Mouse (Mus musculus) CH12.LX (cell line): ENCODE results near the gene Fpr2. TPM values are rescaled to one million over a fixed set of nuclear protein-coding genes. Genes with fewer than 3 reads are reported as not detected.

Source experiments
- DNase-seq: peaks from one replicate; pipeline ENCODE4 v3.0.0-alpha.2; 2013; ENCODE audit errors: extremely low read depth
- H3K27ac ChIP-seq: 2 replicates; pipeline ENCODE4 v1.5.1; 2012; ENCODE audit warnings: low read depth, mild to moderate bottlenecking, control low read depth, moderate library complexity; ENCODE audit not compliant: insufficient read depth
- H3K27me3 ChIP-seq: replicated peaks from 2 replicates; pipeline ENCODE3; 2012; ENCODE audit warnings: inconsistent platforms
- H3K36me3 ChIP-seq, 2 experiments: replicated peaks in 1 of 2; 2 replicates each; pipeline versions ENCODE3 to v1.6.1; 2012; ENCODE audit warnings: inconsistent platforms in 1 of 2, low read length in 1 of 2, mild to moderate bottlenecking in 1 of 2, mixed read lengths in 1 of 2, moderate library complexity in 1 of 2; ENCODE audit not compliant: control insufficient read depth in 1 of 2, insufficient read depth in 1 of 2
- H3K4me1 ChIP-seq, 2 experiments: 2 replicates each; pipeline ENCODE4 v1.6.1; 2012; ENCODE audit warnings: inconsistent platforms in 1 of 2, moderate library complexity in 1 of 2; ENCODE audit not compliant: insufficient read depth in 2 of 2, control insufficient read depth in 1 of 2
- H3K4me2 ChIP-seq: 2 replicates; pipeline ENCODE4 v1.6.1; 2012; ENCODE audit warnings: low read depth, mild to moderate bottlenecking, control low read depth; ENCODE audit not compliant: poor library complexity, insufficient read depth, severe bottlenecking
- H3K4me3 ChIP-seq, 3 experiments: fragments of 150-350 bp in 1 of 3; sonication (generic) in 1 of 3; replicated peaks in 1 of 3; 2 replicates each; pipeline versions ENCODE3 to v1.5.1; 2011 to 2012; ENCODE audit warnings: low read depth in 2 of 3, low read length in 2 of 3, mild to moderate bottlenecking in 2 of 3, moderate library complexity in 2 of 3, control low read depth in 1 of 3, improper control_type of control experiment in 1 of 3, inconsistent platforms in 1 of 3, mixed read lengths in 1 of 3; ENCODE audit not compliant: poor library complexity in 1 of 3
- H3K79me2 ChIP-seq: replicated peaks from 2 replicates; pipeline ENCODE4 v1.6.1; 2012; ENCODE audit warnings: mild to moderate bottlenecking, moderate library complexity; ENCODE audit not compliant: control insufficient read depth, poor library complexity, insufficient read depth, severe bottlenecking; ENCODE audit errors: extremely low read depth
- H3K9ac ChIP-seq: 2 replicates; pipeline ENCODE4 v1.6.1; 2012; ENCODE audit warnings: low read depth, mild to moderate bottlenecking, control low read depth, moderate library complexity; ENCODE audit not compliant: insufficient read depth
- H3K9me3 ChIP-seq: replicated peaks from 2 replicates; pipeline ENCODE3; 2012; ENCODE audit warnings: low read length, inconsistent platforms, mixed read lengths
- BHLHE40 ChIP-seq: IDR thresholded peaks from 2 replicates; pipeline ENCODE4 v1.6.1; 2011; ENCODE audit warnings: mild to moderate bottlenecking, low read depth, low read length, improper control_type of control experiment
- CHD1 ChIP-seq: IDR thresholded peaks from 2 replicates; pipeline ENCODE4 v1.6.1; 2012; ENCODE audit warnings: low read depth, low read length, improper control_type of control experiment, inconsistent platforms
- CTCF ChIP-seq, 2 experiments: IDR thresholded peaks in 1 of 2; conservative IDR thresholded peaks in 1 of 2; 2 replicates each; pipeline ENCODE4 v1.5.1; 2011 to 2012; ENCODE audit warnings: low read depth in 2 of 2, low read length in 2 of 2, improper control_type of control experiment in 1 of 2, inconsistent platforms in 1 of 2, mild to moderate bottlenecking in 1 of 2, moderate library complexity in 1 of 2
- E2F4 ChIP-seq: IDR thresholded peaks from 2 replicates; pipeline ENCODE4 v1.6.1; 2011; ENCODE audit warnings: low read depth, low read length, improper control_type of control experiment; ENCODE audit not compliant: insufficient replicate concordance
- ELF1 ChIP-seq: IDR thresholded peaks from 2 replicates; pipeline ENCODE4 v1.6.1; 2014; ENCODE audit warnings: low read depth, mild to moderate bottlenecking, inconsistent platforms, low read length, improper control_type of control experiment
- EP300 ChIP-seq: IDR thresholded peaks from 2 replicates; pipeline ENCODE4 v1.6.1; 2011; ENCODE audit warnings: low read length, improper control_type of control experiment
- ETS1 ChIP-seq: conservative IDR thresholded peaks from 2 replicates; pipeline ENCODE4 v1.6.1; 2012; ENCODE audit warnings: low read depth, mild to moderate bottlenecking, inconsistent platforms, low read length, improper control_type of control experiment, moderate library complexity
- IRF4 ChIP-seq: IDR thresholded peaks from 2 replicates; pipeline ENCODE4 v1.6.1; 2014; ENCODE audit warnings: low read depth, mild to moderate bottlenecking, inconsistent platforms, low read length, improper control_type of control experiment
- JUN ChIP-seq: IDR thresholded peaks from 2 replicates; pipeline ENCODE4 v1.6.1; 2011; ENCODE audit warnings: low read depth, mild to moderate bottlenecking, low read length, improper control_type of control experiment, moderate library complexity; ENCODE audit not compliant: insufficient read depth
- MAFK ChIP-seq: IDR thresholded peaks from 2 replicates; pipeline ENCODE4 v1.6.1; 2011; ENCODE audit warnings: low read length, improper control_type of control experiment; ENCODE audit not compliant: insufficient replicate concordance
- MAX ChIP-seq: IDR thresholded peaks from 2 replicates; pipeline ENCODE4 v1.6.1; 2011; ENCODE audit warnings: low read length, improper control_type of control experiment
- MAZ ChIP-seq: IDR thresholded peaks from 2 replicates; pipeline ENCODE4 v1.6.1; 2012; ENCODE audit warnings: low read depth, mild to moderate bottlenecking, inconsistent platforms, low read length, improper control_type of control experiment, moderate library complexity
- MEF2A ChIP-seq: IDR thresholded peaks from 2 replicates; pipeline ENCODE4 v1.6.1; 2014; ENCODE audit warnings: low read depth, mild to moderate bottlenecking, inconsistent platforms, low read length, improper control_type of control experiment, borderline replicate concordance
- MXI1 ChIP-seq: IDR thresholded peaks from 2 replicates; pipeline ENCODE4 v1.6.1; 2011; ENCODE audit warnings: mild to moderate bottlenecking, low read depth, low read length, improper control_type of control experiment
- MYC ChIP-seq: IDR thresholded peaks from 2 replicates; pipeline ENCODE4 v1.6.1; 2011; ENCODE audit warnings: low read depth, mild to moderate bottlenecking, improper control_type of control experiment, low read length
- NELFE ChIP-seq: IDR thresholded peaks from 2 replicates; pipeline ENCODE4 v1.6.1; 2011; ENCODE audit warnings: low read depth, low read length, improper control_type of control experiment
- NRF1 ChIP-seq: IDR thresholded peaks from 2 replicates; pipeline ENCODE4 v1.6.1; 2014; ENCODE audit warnings: low read depth, mild to moderate bottlenecking, inconsistent platforms, low read length, improper control_type of control experiment, moderate library complexity
- POLR2A ChIP-seq: IDR thresholded peaks from 2 replicates; pipeline ENCODE4 v1.6.1; 2011; ENCODE audit warnings: low read depth, mild to moderate bottlenecking, improper control_type of control experiment, low read length
- POLR2AphosphoS2 ChIP-seq: IDR thresholded peaks from 2 replicates; pipeline ENCODE4 v1.6.1; 2011; ENCODE audit warnings: low read depth, low read length, improper control_type of control experiment
- RAD21 ChIP-seq: IDR thresholded peaks from 2 replicates; pipeline ENCODE4 v1.6.1; 2011; ENCODE audit warnings: low read depth, mild to moderate bottlenecking, low read length, improper control_type of control experiment, moderate library complexity
- SIN3A ChIP-seq: IDR thresholded peaks from 2 replicates; pipeline ENCODE4 v1.6.1; 2012; ENCODE audit warnings: low read length, improper control_type of control experiment, inconsistent platforms
- SMC3 ChIP-seq: IDR thresholded peaks from 2 replicates; pipeline ENCODE4 v1.6.1; 2011; ENCODE audit warnings: low read depth, low read length, improper control_type of control experiment
- TBP ChIP-seq: conservative IDR thresholded peaks from 2 replicates; pipeline ENCODE4 v1.6.1; 2011; ENCODE audit warnings: low read depth, low read length, improper control_type of control experiment
- TCF12 ChIP-seq: IDR thresholded peaks from 2 replicates; pipeline ENCODE4 v1.6.1; 2014; ENCODE audit warnings: low read depth, mild to moderate bottlenecking, inconsistent platforms, low read length, improper control_type of control experiment
- USF1 ChIP-seq: IDR thresholded peaks from 2 replicates; pipeline ENCODE4 v1.6.1; 2014; ENCODE audit warnings: low read depth, mild to moderate bottlenecking, inconsistent platforms, low read length, improper control_type of control experiment
- ZC3H11A ChIP-seq: IDR thresholded peaks from 2 replicates; pipeline ENCODE4 v1.6.1; 2012; ENCODE audit warnings: low read depth, mild to moderate bottlenecking, inconsistent platforms, low read length, improper control_type of control experiment
- ZKSCAN1 ChIP-seq: IDR thresholded peaks from 2 replicates; pipeline ENCODE4 v1.6.1; 2012; ENCODE audit warnings: low read depth, inconsistent platforms, low read length, improper control_type of control experiment, borderline replicate concordance
- ZMIZ1 ChIP-seq: IDR thresholded peaks from 2 replicates; pipeline ENCODE4 v1.6.1; 2012; ENCODE audit warnings: low read depth, mild to moderate bottlenecking, inconsistent platforms, low read length, improper control_type of control experiment
- ZNF384 ChIP-seq: IDR thresholded peaks from 2 replicates; pipeline ENCODE4 v1.6.1; 2012; ENCODE audit warnings: low read depth, low read length, improper control_type of control experiment, inconsistent platforms
- dilution Hi-C: fragments of 300-500 bp; cut with MboI; formaldehyde crosslinking; loops from 2 replicates; pipeline ENCODE4 v1.14.3; 2020; ENCODE audit warnings: low sequenced_read_pairs; ENCODE audit not compliant: extremely low pct_unique_long_range_greater_than_20kb, extremely low pct_ligation_motif_present
- in situ Hi-C: fragments of 300-500 bp; cut with MboI; formaldehyde crosslinking; loops from 3 replicates; pipeline ENCODE4 v1.14.3; 2019; ENCODE audit warnings: low sequenced_read_pairs, low pct_ligation_motif_present, low pct_unique_long_range_greater_than_20kb, mixed read lengths
- polyA plus RNA-seq: library from polyadenylated mRNA; unstranded; fragments of >175 nt; gene quantifications from 2 replicates; pipeline ENCODE4 v1.2.1, GENCODE M21; 2012; ENCODE audit warnings: low read depth; ENCODE audit not compliant: insufficient read length
- total RNA-seq, 2 experiments: library from RNA; depleted of rRNA; stranded (reverse); fragments of 300-350 nt in 1 of 2; fragments of >200 nt in 1 of 2; gene quantifications; 2 replicates each; pipeline ENCODE4 v1.2.3; 2012 to 2014

The Fpr2 gene
- not detected in 2 replicates for total RNA-seq (2012; rRNA removed)
- not detected in 2 replicates for total RNA-seq (2014; rRNA removed)
- polyA plus RNA-seq = not detected in 2 replicates

DNA sequence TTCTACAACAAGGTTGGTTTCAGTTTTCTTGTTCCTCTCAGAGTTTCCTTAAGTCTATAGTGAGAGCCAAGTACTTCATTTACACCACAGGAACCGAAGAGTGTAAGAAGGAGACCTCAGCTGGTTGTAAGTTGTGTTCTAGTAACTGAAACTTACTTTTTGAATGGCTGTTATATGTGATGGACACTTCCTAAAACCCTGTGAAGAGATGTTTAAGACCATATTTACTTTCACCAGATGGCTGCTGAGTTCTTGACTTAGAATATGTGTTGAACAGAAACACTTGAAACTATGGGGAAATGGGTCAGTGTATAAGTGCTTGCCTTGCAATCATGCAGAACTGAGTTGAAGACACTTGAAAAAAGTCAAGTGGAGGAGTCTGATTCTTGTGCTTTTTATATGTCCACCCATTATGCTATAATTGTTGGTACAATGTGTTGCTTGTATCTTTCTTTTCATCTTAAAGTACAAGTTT is at the start of gene Fpr2, which contains the start of gene Fpr3:
Gene Fpr2, plus strand, starts transcription at position 51 of the 475 bp plus-strand sequence.
Gene Fpr3, plus strand, starts transcription at position 79 of the 475 bp plus-strand sequence.
- H3K4me1 ChIP-seq = no peaks in the 10 kb centered on the region
- no peaks in the 10 kb centered on the region for H3K9me3 ChIP-seq
- no peak within 1 kb of the TSS for H3K9ac ChIP-seq
- no peak for TF ChIP-seq ZMIZ1
- no peak for TF ChIP-seq MEF2A
- TF ChIP-seq E2F4 = no peak
- no peak for TF ChIP-seq SMC3
- TF ChIP-seq ZC3H11A = no peak
- TF ChIP-seq POLR2AphosphoS2 = no peak
- TF ChIP-seq EP300 = no peak
- no peak for TF ChIP-seq ELF1
- TF ChIP-seq MYC = no peak
- TF ChIP-seq MAZ = no peak
- no peak for TF ChIP-seq MAX
- TF ChIP-seq ZNF384 = no peak
- no peak for TF ChIP-seq CTCF (conservative IDR thresholded peaks at IDR 0.05 in 1 of 2, IDR thresholded peaks at IDR 0.05 in 1 of 2; ENCODE audit: low read depth in 2 of 2, low read length in 2 of 2)
- TF ChIP-seq ZKSCAN1 = no peak
- dilution Hi-C loops = no loop called here
- no peaks in the 10 kb centered on the region for H3K27me3 ChIP-seq
- in situ Hi-C loops = no loop called here
- H3K36me3 ChIP-seq = no peaks in the 10 kb centered on the region
- no peak within 1 kb of the TSS for H3K4me3 ChIP-seq
- no peak for DNase-seq
- H3K27ac ChIP-seq = no peak within 1 kb of the TSS
- H3K79me2 ChIP-seq = no peaks in the 10 kb centered on the region
- no peak within 1 kb of the TSS for H3K4me2 ChIP-seq

DNA sequence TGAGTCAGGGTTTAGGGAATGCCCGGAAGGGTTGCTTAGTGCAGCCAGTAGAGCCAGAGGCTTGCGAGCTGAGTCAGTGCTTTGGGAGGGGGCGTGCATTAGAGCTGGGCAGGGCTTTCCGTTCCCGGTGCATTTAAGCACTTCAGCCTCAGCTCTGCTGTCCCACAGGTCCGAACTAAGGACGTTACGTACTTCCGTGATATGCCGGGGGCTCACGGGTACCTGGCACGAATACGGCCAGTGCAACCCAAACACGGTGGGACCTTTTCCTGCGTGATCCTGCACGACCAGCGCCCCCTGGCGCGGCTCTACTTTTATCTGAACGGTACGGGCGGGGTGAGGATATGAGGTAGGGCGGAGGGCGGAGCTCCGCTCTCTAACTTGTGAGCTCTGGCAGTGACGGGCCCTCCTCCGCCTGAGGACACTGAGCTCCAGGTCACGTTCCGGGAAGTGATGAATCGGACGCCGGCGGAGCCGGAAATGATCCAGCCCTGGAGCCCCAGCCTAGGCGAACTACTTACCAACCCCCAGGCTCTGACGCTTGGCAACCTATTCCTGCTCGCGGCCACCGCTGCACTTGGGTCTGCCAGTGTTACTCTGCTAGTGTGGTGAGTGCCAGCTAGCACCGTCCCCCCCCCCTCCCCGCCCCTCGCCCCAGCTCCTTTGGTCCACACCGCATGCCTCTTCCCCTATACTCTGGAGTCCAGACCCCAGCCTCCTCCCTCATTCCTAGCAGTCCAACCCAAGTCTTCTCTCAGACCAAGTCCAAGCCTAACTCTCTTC is 49.5 kb upstream of the Fpr2 start:
- dilution Hi-C loops = no loop called here
- peaks cover 3 to 12% of the 10 kb centered on the region in 2 experiments; a peak in 3 of 4 replicates for H3K4me1 ChIP-seq
- peak; percentile 92 for DNase-seq
- peak; percentile 27; the same call in 1 of the 2 replicates for TF ChIP-seq ETS1
- no peak for TF ChIP-seq NRF1
- no peak for TF ChIP-seq MAX
- TF ChIP-seq MAZ = peak; percentile 91
- no peak for TF ChIP-seq MEF2A
- TF ChIP-seq NELFE = peak; percentile 75
- TF ChIP-seq BHLHE40 = peak; percentile 97
- no peak for TF ChIP-seq ZNF384
- TF ChIP-seq CTCF (conservative IDR thresholded peaks at IDR 0.05 in 1 of 2, IDR thresholded peaks at IDR 0.05 in 1 of 2; ENCODE audit: low read depth in 2 of 2, low read length in 2 of 2) = peak in 1 of 2 experiments; percentile 82; a peak in 2 of 4 replicates
- TF ChIP-seq MXI1 = peak; percentile 39; the same call in 1 of the 2 replicates
- peak; percentile 79 for TF ChIP-seq ELF1
- peak; percentile 41 for TF ChIP-seq RAD21
- TF ChIP-seq CHD1 = no peak
- peak; percentile 57 for TF ChIP-seq TCF12
- TF ChIP-seq SIN3A = peak; percentile 43; the same call in 1 of the 2 replicates
- TF ChIP-seq IRF4 = peak; percentile 30; the same call in 1 of the 2 replicates
- peak; percentile 52 for TF ChIP-seq USF1
- no peak for TF ChIP-seq MAFK
- TF ChIP-seq TBP = peak; percentile 77; the same call in 1 of the 2 replicates
- TF ChIP-seq POLR2A = peak; percentile 75
- no peak for TF ChIP-seq EP300
- peak; percentile 56 for TF ChIP-seq SMC3
- TF ChIP-seq JUN = no peak

More for the DNA sequence above, 49.5 kb upstream of the Fpr2 start:
- no peaks in the 10 kb centered on the region for H3K9me3 ChIP-seq
- in situ Hi-C loops = no loop called here
- H3K79me2 ChIP-seq = no peaks in the 10 kb centered on the region
- peak overlapping the region; percentile 79 for H3K4me2 ChIP-seq
- H3K4me3 ChIP-seq = peak overlapping the region; percentile 74 to 88 (median 77)
- no peak overlapping the region for H3K27ac ChIP-seq
- peak overlapping the region; percentile 81 for H3K9ac ChIP-seq
- peaks cover 0 to 18% of the 10 kb centered on the region in 2 experiments for H3K36me3 ChIP-seq
- H3K27me3 ChIP-seq = peaks cover 1% of the 10 kb centered on the region
